18 mouse cellular contexts compared by ENCODE assay signal in the genomic region with DNA sequence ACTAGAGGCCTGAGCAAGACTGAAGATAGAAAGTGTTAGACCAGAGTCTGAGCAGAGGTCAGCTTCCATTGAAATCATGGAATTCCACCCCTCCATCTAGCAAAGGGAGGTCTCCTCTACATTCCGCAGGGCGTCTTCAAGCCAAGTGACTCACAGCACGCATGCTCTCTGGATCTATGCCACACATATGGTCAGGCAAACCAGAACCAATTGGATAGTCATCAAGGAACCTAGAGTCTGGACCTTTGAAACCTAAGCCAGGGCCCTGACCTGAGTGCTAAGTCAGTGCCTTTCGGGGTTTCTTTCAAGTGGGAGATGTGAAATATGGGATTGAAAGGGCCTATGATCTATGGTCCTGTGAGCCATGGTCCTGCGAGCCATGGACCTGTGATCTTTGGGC.
"Had no signal": no experiment of that assay in that cellular context is flagged by ENCODE, and none has a peak within 500 bp of the region (broad histone marks: within the 10 kb centered on the region; RNA-seq: fewer than 3 reads in every experiment).

No protein-coding gene starts in this region.

- H3K4me1 ChIP-seq: megakaryocyte, embryonic 14.5 days; midbrain, embryonic 13.5 days; midbrain, embryonic 15.5 days; neural tube, embryonic 12.5 days had no signal

- H3K27me3 ChIP-seq: lung, embryonic 15.5 days; megakaryocyte, embryonic 14.5 days; midbrain, embryonic 13.5 days; midbrain, embryonic 15.5 days; neural tube, embryonic 12.5 days had no signal

- H3K4me3 ChIP-seq: lung, embryonic 15.5 days; megakaryocyte, embryonic 14.5 days; midbrain, embryonic 13.5 days; midbrain, embryonic 15.5 days; neural tube, embryonic 12.5 days had no signal

- H3K9me3 ChIP-seq: lung, embryonic 15.5 days; megakaryocyte, embryonic 14.5 days; midbrain, embryonic 13.5 days; midbrain, embryonic 15.5 days; neural tube, embryonic 12.5 days had no signal

- DNase-seq: liver, postnatal 0 days; lung, adult 2 months; lung, postnatal 14 days; lung, postnatal 36 days; right cerebral cortex, postnatal 25 days; right cerebral cortex, postnatal 4 days; spleen, adult 18-20 months; thymus, adult 18-20 months; thymus, postnatal 14 days; thymus, postnatal 36 days had no signal

- H3K27ac ChIP-seq: lung, embryonic 15.5 days; macrophage; midbrain, embryonic 13.5 days; midbrain, embryonic 15.5 days; neural tube, embryonic 12.5 days had no signal

- H3K36me3 ChIP-seq: lung, embryonic 15.5 days; midbrain, embryonic 13.5 days; midbrain, embryonic 15.5 days; neural tube, embryonic 12.5 days had no signal

- ATAC-seq: liver, postnatal 0 days; lung, postnatal 0 days; midbrain, embryonic 13.5 days; midbrain, embryonic 15.5 days had no signal

- H3K9ac ChIP-seq: liver, postnatal 0 days; lung, embryonic 15.5 days; midbrain, embryonic 13.5 days; midbrain, embryonic 15.5 days; neural tube, embryonic 12.5 days had no signal

- H3K4me2 ChIP-seq: lung, embryonic 15.5 days; midbrain, embryonic 11.5 days; midbrain, embryonic 13.5 days; midbrain, embryonic 15.5 days; neural tube, embryonic 12.5 days had no signal
